Mouse (Mus musculus): Measurements from ENCODE around the gene Fabp6. TPM values are rescaled to one million over a fixed set of nuclear protein-coding genes. Genes with fewer than 3 reads are reported as not detected.

The Fabp6 gene
- not detected for polyA plus RNA-seq (2014; fragmentation: Illumina TruSeq; extraction: RNeasy Lipid Tissue Mini Kit (QIAGEN cat#74804); ENCODE audit: low read depth, low replicate concordance)

DNA sequence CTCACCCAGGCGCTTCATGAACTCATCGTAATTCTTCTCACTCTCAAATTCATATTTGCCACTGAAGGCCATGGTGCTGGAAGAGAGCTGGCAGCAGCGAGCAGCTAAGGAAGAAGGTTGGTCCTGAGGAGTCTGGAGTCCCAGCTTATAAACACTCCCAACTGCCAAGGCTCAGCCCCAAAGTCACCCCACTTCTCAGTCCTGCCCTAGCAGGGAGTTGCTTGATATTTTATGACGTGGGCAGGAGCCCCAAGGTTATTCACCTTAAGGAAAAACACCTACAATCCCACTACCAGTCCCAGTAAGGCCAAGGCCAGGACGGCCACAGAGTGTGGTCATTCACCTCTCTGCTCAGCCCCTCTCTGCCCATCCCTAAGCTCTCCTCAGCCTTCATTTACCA lies at the start of gene Fabp6:
TSS of gene Fabp6 (minus strand) at position 101 of the 400 bp plus-strand sequence.

GRCm38 (mm10) chr11:43586324-43587090 lies 14.8 kb downstream of the Fabp6 start, which contains the start of gene 4933415A04Rik:
Gene 4933415A04Rik (plus strand): TSS chr11:43587040.

Other genes starting within 250 kb of the Fabp6 start
- gene Pttg1, start 175.3 kb downstream of the Fabp6 start, polyA plus RNA-seq (2014; fragmentation: Illumina TruSeq; extraction: RNeasy Lipid Tissue Mini Kit (QIAGEN cat#74804); ENCODE audit: low read depth, low replicate concordance): 34.5 TPM
- 32.8 TPM for gene Slu7, start 167.8 kb downstream of the Fabp6 start, polyA plus RNA-seq (2014; fragmentation: Illumina TruSeq; extraction: RNeasy Lipid Tissue Mini Kit (QIAGEN cat#74804); ENCODE audit: low read depth, low replicate concordance)
- gene C1qtnf2, start 127.3 kb downstream of the Fabp6 start, polyA plus RNA-seq (2014; fragmentation: Illumina TruSeq; extraction: RNeasy Lipid Tissue Mini Kit (QIAGEN cat#74804); ENCODE audit: low read depth, low replicate concordance): not detected
- gene Ccnjl, start 72.8 kb downstream of the Fabp6 start, polyA plus RNA-seq (2014; fragmentation: Illumina TruSeq; extraction: RNeasy Lipid Tissue Mini Kit (QIAGEN cat#74804); ENCODE audit: low read depth, low replicate concordance): 0.32 TPM
- not detected for gene 4933415A04Rik, start 14.5 kb downstream of the Fabp6 start, polyA plus RNA-seq (2014; fragmentation: Illumina TruSeq; extraction: RNeasy Lipid Tissue Mini Kit (QIAGEN cat#74804); ENCODE audit: low read depth, low replicate concordance)
- 13.8 TPM for gene Pwwp2a, start 80.5 kb upstream of the Fabp6 start, polyA plus RNA-seq (2014; fragmentation: Illumina TruSeq; extraction: RNeasy Lipid Tissue Mini Kit (QIAGEN cat#74804); ENCODE audit: low read depth, low replicate concordance)
- gene Ttc1, start 146.5 kb upstream of the Fabp6 start, polyA plus RNA-seq (2014; fragmentation: Illumina TruSeq; extraction: RNeasy Lipid Tissue Mini Kit (QIAGEN cat#74804); ENCODE audit: low read depth, low replicate concordance): 28.7 TPM